Mouse (Mus musculus) NIH3T3 (cell line): ENCODE measurements around the gene Nptx1.

Source experiments
- DNase-seq: peaks from one replicate; pipeline ENCODE4 v3.0.0-alpha.2; 2012; ENCODE audit warnings: low read depth

Nptx1 gene

GRCm38 (mm10) chr11:119547183-119547921 lies at the start of gene Nptx1:
TSS of gene Nptx1 (minus strand) at chr11:119547753.
- DNase-seq: no peak

GRCm38 (mm10) chr11:119593966-119594365 lies 46.4 kb upstream of the Nptx1 start:
- DNase-seq: no peak

GRCm38 (mm10) chr11:119589242-119589641 lies 41.7 kb upstream of the Nptx1 start:
- DNase-seq: no peak

- DNase-seq: no peak
Observed at GRCm38 (mm10) chr11:119587112-119587511, 39.6 kb upstream of the Nptx1 start.

GRCm38 (mm10) chr11:119586511-119586910 lies 39.0 kb upstream of the Nptx1 start:
- DNase-seq: no peak

- DNase-seq: no peak
Observed at GRCm38 (mm10) chr11:119577721-119578120, 30.2 kb upstream of the Nptx1 start.

GRCm38 (mm10) chr11:119576855-119577254 lies 29.3 kb upstream of the Nptx1 start:
- peak; percentile 84 for DNase-seq

- no peak for DNase-seq
Observed at GRCm38 (mm10) chr11:119572316-119573010, 24.9 kb upstream of the Nptx1 start.

- no peak for DNase-seq
Observed at GRCm38 (mm10) chr11:119566188-119566587, 18.6 kb upstream of the Nptx1 start.

- DNase-seq: peak; percentile 35
Observed at GRCm38 (mm10) chr11:119565684-119566083, 18.1 kb upstream of the Nptx1 start.

- DNase-seq: no peak
Observed at GRCm38 (mm10) chr11:119565021-119565420, 17.5 kb upstream of the Nptx1 start.

GRCm38 (mm10) chr11:119564383-119564782 lies 16.8 kb upstream of the Nptx1 start:
- DNase-seq: no peak

GRCm38 (mm10) chr11:119563166-119563565 lies 15.6 kb upstream of the Nptx1 start:
- DNase-seq: no peak

- DNase-seq: no peak
Observed at GRCm38 (mm10) chr11:119562286-119562685, 14.7 kb upstream of the Nptx1 start.

GRCm38 (mm10) chr11:119558870-119559610 lies 11.5 kb upstream of the Nptx1 start:
- DNase-seq: no peak

GRCm38 (mm10) chr11:119557940-119558869 lies 10.7 kb upstream of the Nptx1 start:
- no peak for DNase-seq

- DNase-seq: no peak
Observed at GRCm38 (mm10) chr11:119555170-119555569, 7.6 kb upstream of the Nptx1 start.

GRCm38 (mm10) chr11:119554706-119555105 lies 7.2 kb upstream of the Nptx1 start:
- DNase-seq: no peak

GRCm38 (mm10) chr11:119552902-119553802 lies 5.6 kb upstream of the Nptx1 start:
- DNase-seq: peak; percentile 43

GRCm38 (mm10) chr11:119552301-119552700 lies 4.7 kb upstream of the Nptx1 start:
- DNase-seq: peak; percentile 31

- no peak for DNase-seq
Observed at GRCm38 (mm10) chr11:119551468-119551867, 3.9 kb upstream of the Nptx1 start.
